Mouse (Mus musculus) cerebellum, adult 18-20 months (tissue): Measurements from ENCODE around the gene Six2.

ENCODE experiments used
- DNase-seq, 2 experiments: peaks; one replicate each; pipeline ENCODE4 v3.0.0; 2021

The Six2 gene

GRCm38 (mm10) chr17:85645718-85646665 is 42.1 kb downstream of the Six2 start:
- DNase-seq = peak; percentile 25 to 41

GRCm38 (mm10) chr17:85645312-85645711 is 42.8 kb downstream of the Six2 start:
- DNase-seq = no peak

- no peak for DNase-seq
These were observed 50.2 kb downstream of the Six2 start for GRCm38 (mm10) chr17:85637876-85638275.
